Mouse (Mus musculus) frontal cortex, postnatal 36 days (tissue): ENCODE data around the gene Cacybp.

Source experiments
- DNase-seq, 2 experiments: peaks; one replicate each; pipeline ENCODE4 v3.0.0; 2022; ENCODE audit warnings: low spot score in 2 of 2

Gene Cacybp

GRCm38 (mm10) chr1:160212703-160213669 lies at the start of gene Cacybp:
Gene Cacybp (minus strand): TSS chr1:160212875.
- peak; percentile 100 for DNase-seq

- no peak for DNase-seq
These were observed 49.7 kb upstream of the Cacybp start for GRCm38 (mm10) chr1:160262415-160262814.

GRCm38 (mm10) chr1:160261849-160262248 lies 49.2 kb upstream of the Cacybp start:
- no peak for DNase-seq

GRCm38 (mm10) chr1:160260605-160261004 lies 47.9 kb upstream of the Cacybp start:
- DNase-seq, result no peak

GRCm38 (mm10) chr1:160259884-160260283 lies 47.2 kb upstream of the Cacybp start:
- DNase-seq, result no peak

GRCm38 (mm10) chr1:160253108-160253507 lies 40.4 kb upstream of the Cacybp start:
- DNase-seq, result no peak

- DNase-seq, result no peak
These were observed 38.8 kb upstream of the Cacybp start for GRCm38 (mm10) chr1:160251388-160252007.

GRCm38 (mm10) chr1:160250782-160251181 lies 38.1 kb upstream of the Cacybp start:
- DNase-seq, result no peak

- DNase-seq, result no peak
These were observed 37.1 kb upstream of the Cacybp start for GRCm38 (mm10) chr1:160249786-160250185.

- DNase-seq, result no peak
These were observed 34.8 kb upstream of the Cacybp start for GRCm38 (mm10) chr1:160247473-160247872.

GRCm38 (mm10) chr1:160246844-160247243 lies 34.2 kb upstream of the Cacybp start:
- DNase-seq, result no peak

- DNase-seq, result no peak
These were observed 33.3 kb upstream of the Cacybp start for GRCm38 (mm10) chr1:160245954-160246353.

GRCm38 (mm10) chr1:160244689-160245088 lies 32.0 kb upstream of the Cacybp start:
- DNase-seq, result no peak

GRCm38 (mm10) chr1:160240091-160240490 lies 27.4 kb upstream of the Cacybp start:
- no peak for DNase-seq

- no peak for DNase-seq
These were observed 26.3 kb upstream of the Cacybp start for GRCm38 (mm10) chr1:160238852-160239443.

GRCm38 (mm10) chr1:160237981-160238380 lies 25.3 kb upstream of the Cacybp start:
- peak in 1 of 2 experiments; percentile 37 for DNase-seq

GRCm38 (mm10) chr1:160233921-160234320 lies 21.2 kb upstream of the Cacybp start:
- DNase-seq, result no peak

- no peak for DNase-seq
These were observed 19.4 kb upstream of the Cacybp start for GRCm38 (mm10) chr1:160232113-160232512.

- DNase-seq, result peak in 1 of 2 experiments; percentile 42
These were observed 18.3 kb upstream of the Cacybp start for GRCm38 (mm10) chr1:160231013-160231412.

- DNase-seq, result no peak
These were observed 15.2 kb upstream of the Cacybp start for GRCm38 (mm10) chr1:160227850-160228249.

GRCm38 (mm10) chr1:160227196-160227595 lies 14.5 kb upstream of the Cacybp start:
- DNase-seq, result no peak

GRCm38 (mm10) chr1:160224093-160224492 lies 11.4 kb upstream of the Cacybp start:
- DNase-seq, result no peak
